Mouse (Mus musculus): ENCODE data around the gene Repin1. TPM values are rescaled to one million over a fixed set of nuclear protein-coding genes. Genes with fewer than 3 reads are reported as not detected.
A peak's percentile ranks its signal among the peaks of the same experiment; 100 is the strongest.

Gene Repin1
- 10 to 100 TPM; 30.4 to 31.2 TPM for total RNA-seq (2021)

- DNase-seq, result peak; percentile 97
Measured at GRCm38 (mm10) chr6:48593158-48594042, at the start of gene Repin1, which contains the start of gene Gm44965. TSS of gene Repin1 (plus strand) at chr6:48593883. TSS of gene Gm44965 (plus strand) at chr6:48593941.

GRCm38 (mm10) chr6:48545251-48545650, 48.4 kb upstream of the Repin1 start:
- no peak for DNase-seq

- peak; percentile 55 for DNase-seq
Measured at GRCm38 (mm10) chr6:48546271-48546670, 47.4 kb upstream of the Repin1 start.

GRCm38 (mm10) chr6:48546858-48547257, 46.8 kb upstream of the Repin1 start:
- no peak for DNase-seq

- DNase-seq, result no peak
Measured at GRCm38 (mm10) chr6:48548314-48548713, 45.4 kb upstream of the Repin1 start.

- DNase-seq, result no peak
Measured at GRCm38 (mm10) chr6:48552918-48553317, 40.8 kb upstream of the Repin1 start.

- no peak for DNase-seq
Measured at GRCm38 (mm10) chr6:48553819-48554218, 39.9 kb upstream of the Repin1 start.

- peak; percentile 99 for DNase-seq
Measured at GRCm38 (mm10) chr6:48554280-48555103, 39.2 kb upstream of the Repin1 start, which contains the start of gene Lrrc61. TSS of gene Lrrc61 (plus strand) at chr6:48554796.

- peak; percentile 55 for DNase-seq
Measured at GRCm38 (mm10) chr6:48555104-48555890, 38.4 kb upstream of the Repin1 start.

GRCm38 (mm10) chr6:48555956-48556355, 37.7 kb upstream of the Repin1 start:
- no peak for DNase-seq

- no peak for DNase-seq
Measured at GRCm38 (mm10) chr6:48565693-48566310, 27.9 kb upstream of the Repin1 start.

GRCm38 (mm10) chr6:48566312-48566711, 27.4 kb upstream of the Repin1 start:
- DNase-seq, result peak; percentile 86

- DNase-seq, result peak; percentile 71
Measured at GRCm38 (mm10) chr6:48568036-48568984, 25.4 kb upstream of the Repin1 start.

GRCm38 (mm10) chr6:48569065-48569807, 24.4 kb upstream of the Repin1 start:
- no peak for DNase-seq

- DNase-seq, result no peak
Measured at GRCm38 (mm10) chr6:48572014-48572413, 21.7 kb upstream of the Repin1 start.

- peak; percentile 67 for DNase-seq
Measured at GRCm38 (mm10) chr6:48572572-48573061, 21.1 kb upstream of the Repin1 start, which contains the start of gene Rarres2. TSS of gene Rarres2 (minus strand) at chr6:48572789.

GRCm38 (mm10) chr6:48573280-48573679, 20.4 kb upstream of the Repin1 start:
- peak; percentile 60 for DNase-seq

- DNase-seq, result no peak
Measured at GRCm38 (mm10) chr6:48573981-48574380, 19.7 kb upstream of the Repin1 start.

- DNase-seq, result no peak
Measured at GRCm38 (mm10) chr6:48578736-48579135, 14.9 kb upstream of the Repin1 start.
